Mouse (Mus musculus): Measurements from ENCODE around the gene Irak4.

- TF ChIP-seq CTCF (IDR thresholded peaks at IDR 0.05; ENCODE audit: borderline replicate concordance, extremely low read depth, insufficient read depth, insufficient read length) = no peak
- TF ChIP-seq POLR2A (IDR thresholded peaks at IDR 0.05; ENCODE audit: borderline replicate concordance, extremely low read depth, insufficient read depth, insufficient read length, poor library complexity, severe bottlenecking) = no peak
These were observed 10.5 kb upstream of the Irak4 start for GRCm38 (mm10) chr15:94532956-94533355.
